Mouse (Mus musculus): ENCODE results near the gene Sema3a. TPM values are rescaled to one million over a fixed set of nuclear protein-coding genes. Genes with fewer than 3 reads are reported as not detected.
"Not testable (repeated sequence)": the region's sequence is repeated elsewhere in the genome, so short reads cannot be mapped to it uniquely, and the experiment has no call there.

The Sema3a gene
- total RNA-seq, 2 experiments from 2014 or later, result 1.5 to 1.8 TPM

GRCm38 (mm10) chr5:13550953-13551352 lies 425.7 kb downstream of the Sema3a start:
- no peak for DNase-seq

- no peak for DNase-seq
These were observed 432.0 kb downstream of the Sema3a start for GRCm38 (mm10) chr5:13557257-13557656.

- DNase-seq, result no peak
These were observed 448.7 kb downstream of the Sema3a start for GRCm38 (mm10) chr5:13573867-13574266.

- no peak for DNase-seq
These were observed 453.9 kb downstream of the Sema3a start for GRCm38 (mm10) chr5:13579123-13579522.

GRCm38 (mm10) chr5:13585559-13586207 lies 460.5 kb downstream of the Sema3a start:
- no peak for DNase-seq

GRCm38 (mm10) chr5:13594422-13594821 lies 469.2 kb downstream of the Sema3a start:
- DNase-seq, result no peak

- no peak for DNase-seq
These were observed 486.4 kb downstream of the Sema3a start for GRCm38 (mm10) chr5:13611631-13612030.

GRCm38 (mm10) chr5:13612088-13612487 lies 486.9 kb downstream of the Sema3a start:
- no peak for DNase-seq

- not testable (repeated sequence) for DNase-seq
These were observed 489.4 kb downstream of the Sema3a start for GRCm38 (mm10) chr5:13614575-13614974.

GRCm38 (mm10) chr5:13615907-13616306 lies 490.7 kb downstream of the Sema3a start:
- no peak for DNase-seq

GRCm38 (mm10) chr5:13622578-13622977 lies 497.4 kb downstream of the Sema3a start:
- DNase-seq, result no peak

- DNase-seq, result no peak
These were observed 499.5 kb downstream of the Sema3a start for GRCm38 (mm10) chr5:13624754-13625153.

GRCm38 (mm10) chr5:13626093-13626492 lies 500.9 kb downstream of the Sema3a start:
- DNase-seq, result no peak

- peak; percentile 14 for DNase-seq
These were observed 503.5 kb downstream of the Sema3a start for GRCm38 (mm10) chr5:13628606-13629311.

GRCm38 (mm10) chr5:13629916-13630315 lies 504.7 kb downstream of the Sema3a start:
- no peak for DNase-seq

GRCm38 (mm10) chr5:13630692-13631091 lies 505.5 kb downstream of the Sema3a start:
- DNase-seq, result no peak

- DNase-seq, result no peak
These were observed 511.0 kb downstream of the Sema3a start for GRCm38 (mm10) chr5:13636237-13636636.

Data from gastrocnemius, postnatal 25 days (tissue).